Mouse (Mus musculus) intestine, embryonic 16.5 days (tissue): ENCODE results near the gene Kif18a. TPM values are rescaled to one million over a fixed set of nuclear protein-coding genes. Genes with fewer than 3 reads are reported as not detected.

ENCODE experiments used
- ATAC-seq: fragments of 200-750 bp; cut with Nextera tagmentation; 2 replicates; pipeline ENCODE4 v1.8.0; 2017; ENCODE audit warnings: moderate TSS enrichment, moderate library complexity
- H3K27ac ChIP-seq: fragments of 300-500 bp; sonication (generic); 2 replicates; pipeline ENCODE4 v1.5.1; 2014; ENCODE audit warnings: mild to moderate bottlenecking, low read length
- H3K27me3 ChIP-seq: fragments of 300-500 bp; sonication (generic); replicated peaks from 2 replicates; pipeline ENCODE4 v1.6.1; 2014; ENCODE audit warnings: low read length, control low read depth, mixed read lengths; ENCODE audit not compliant: control insufficient read depth, insufficient read depth
- H3K36me3 ChIP-seq: fragments of 300-500 bp; sonication (generic); 2 replicates; pipeline ENCODE4 v1.6.1; 2014; ENCODE audit warnings: low read length, control low read depth; ENCODE audit not compliant: control insufficient read depth, insufficient read depth
- H3K4me1 ChIP-seq: fragments of 300-500 bp; sonication (generic); 2 replicates; pipeline ENCODE4 v1.6.1; 2014; ENCODE audit warnings: low read length, control low read depth, mixed read lengths; ENCODE audit not compliant: control insufficient read depth, insufficient read depth
- H3K4me2 ChIP-seq: fragments of 300-500 bp; sonication (generic); 2 replicates; pipeline ENCODE4 v1.6.1; 2014; ENCODE audit warnings: low read depth, low read length, control low read depth
- H3K4me3 ChIP-seq: fragments of 300-500 bp; sonication (generic); 2 replicates; pipeline ENCODE4 v1.5.1; 2014; ENCODE audit warnings: mild to moderate bottlenecking, low read length
- H3K9ac ChIP-seq: fragments of 300-500 bp; sonication (generic); 2 replicates; pipeline ENCODE4 v1.6.1; 2014; ENCODE audit warnings: low read depth, low read length
- H3K9me3 ChIP-seq: fragments of 300-500 bp; sonication (generic); 2 replicates; pipeline ENCODE4 v1.6.1; 2016; ENCODE audit warnings: low read length, control low read depth; ENCODE audit not compliant: control insufficient read depth
- WGBS: fragments of 180-500 bp; shearing (Covaris S2); extraction: QIAGEN DNeasy Blood & Tissue Kit; methylation state at CpG from one replicate; pipeline ENCODE4 v1.1.7; 2014; 5-methylcytosine and 5-hydroxymethylcytosine counted together
- polyA plus RNA-seq: library from polyadenylated mRNA; unstranded; fragments of >200 nt; fragmentation: Nextera tagmentation; extraction: Ambion mirVana; gene quantifications from 2 replicates; pipeline ENCODE4 v1.2.1, GENCODE M21; 2015

The Kif18a gene
- polyA plus RNA-seq, 1 experiment from 2014 or later: 12.7 TPM

DNA sequence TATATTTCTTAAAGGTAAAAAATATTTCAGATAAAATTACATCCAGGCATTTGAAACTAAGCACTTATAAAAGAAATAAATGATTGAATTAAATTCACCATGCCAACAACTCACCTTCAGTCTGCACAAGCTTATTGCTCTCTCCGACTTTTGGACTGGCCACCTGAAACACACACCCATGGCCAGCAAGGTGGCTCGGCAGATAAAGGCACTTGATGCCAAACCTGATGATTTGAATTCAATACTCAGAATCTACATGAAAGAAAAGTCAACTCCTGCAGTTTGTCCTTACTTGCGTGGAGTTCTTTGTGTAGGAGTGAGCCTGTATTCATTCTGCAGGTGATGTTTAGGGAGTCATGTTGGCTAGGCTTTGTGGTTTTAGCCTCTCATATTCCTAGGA lies 3.6 kb downstream of the Kif18a start:
- no peak overlapping the region for H3K9ac ChIP-seq
- H3K36me3 ChIP-seq: no peaks in the 10 kb centered on the region
- H3K4me1 ChIP-seq: peaks cover 9% of the 10 kb centered on the region
- H3K4me2 ChIP-seq: no peak overlapping the region
- no peak for ATAC-seq
- H3K27ac ChIP-seq: no peak overlapping the region
- 92% methylated on average over 3 of the region's 3 CpGs for WGBS
- no peaks in the 10 kb centered on the region for H3K9me3 ChIP-seq
- H3K27me3 ChIP-seq: no peaks in the 10 kb centered on the region
- H3K4me3 ChIP-seq: no peak overlapping the region

DNA sequence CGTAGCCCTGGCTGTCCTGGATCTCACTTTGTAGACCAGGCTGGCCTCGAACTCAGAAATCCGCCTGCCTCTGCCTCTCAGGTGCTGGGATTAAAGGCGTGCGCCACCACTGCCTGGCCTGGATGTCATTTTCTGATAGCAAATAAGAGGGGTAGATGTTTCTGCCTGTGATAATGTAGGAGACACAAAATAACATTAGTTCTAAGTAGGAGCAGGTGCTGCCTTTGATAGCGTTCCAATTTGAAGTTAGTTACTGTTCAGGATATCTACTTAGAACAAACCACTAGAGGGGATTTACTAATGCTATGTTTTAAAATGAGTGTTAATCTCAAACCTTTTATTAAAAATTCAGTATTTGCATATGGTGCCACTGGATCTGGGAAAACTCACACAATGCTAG lies 8.8 kb downstream of the Kif18a start:
- WGBS: 90% methylated on average over 6 of the region's 6 CpGs
- Histone ChIP-seq H3K4me2 (no peak overlapping the region), H3K9ac (no peak overlapping the region), H3K36me3 (peaks cover 9% of the 10 kb centered on the region), H3K27me3 (no peaks in the 10 kb centered on the region), H3K4me3 (no peak overlapping the region), H3K4me1 (no peaks in the 10 kb centered on the region), H3K27ac (no peak overlapping the region), H3K9me3 (no peaks in the 10 kb centered on the region)
- ATAC-seq: no peak

DNA sequence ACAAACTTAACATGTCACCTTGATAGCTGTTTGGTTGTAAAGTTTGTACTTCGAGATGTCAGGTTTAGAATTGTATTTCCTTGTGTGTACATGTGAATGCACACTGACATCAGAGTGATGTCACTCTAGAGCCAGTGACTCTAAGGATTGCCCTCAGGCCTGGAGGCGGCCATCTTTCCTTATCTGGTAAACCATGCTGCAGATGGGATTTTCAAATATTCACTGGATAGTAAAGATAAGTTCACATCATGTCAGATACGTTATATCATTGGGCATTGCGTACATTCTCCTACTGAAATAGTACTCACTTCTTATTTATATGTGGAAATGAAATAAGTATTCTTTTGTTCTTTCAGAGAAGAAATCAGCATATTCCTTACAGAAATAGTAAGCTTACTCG lies 15.7 kb downstream of the Kif18a start:
- Histone ChIP-seq H3K27ac (no peak overlapping the region), H3K27me3 (no peaks in the 10 kb centered on the region), H3K4me1 (no peaks in the 10 kb centered on the region), H3K4me3 (no peak overlapping the region), H3K36me3 (peaks cover 9% of the 10 kb centered on the region), H3K9me3 (no peaks in the 10 kb centered on the region), H3K9ac (no peak overlapping the region), H3K4me2 (no peak overlapping the region)
- 87% methylated on average over 5 of the region's 5 CpGs for WGBS
- ATAC-seq: no peak

DNA sequence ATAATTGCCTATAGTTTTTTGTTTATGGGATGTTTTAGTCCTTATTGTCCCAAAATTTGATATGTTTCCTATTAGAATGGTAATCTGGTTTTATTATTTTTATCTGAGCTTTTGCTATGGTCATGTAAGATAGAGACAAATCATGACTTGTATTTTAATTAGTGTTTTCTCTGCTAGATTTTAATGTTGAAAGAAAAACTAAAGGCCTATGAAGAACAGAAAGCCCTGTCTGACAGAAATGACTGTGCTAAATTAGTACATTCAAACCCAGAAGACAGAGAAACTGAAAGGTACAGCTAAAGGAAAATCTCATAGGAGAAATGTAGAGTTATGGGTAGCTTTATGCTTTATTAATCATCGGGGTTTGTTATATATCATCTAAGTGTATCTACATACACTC lies 17.6 kb downstream of the Kif18a start:
- H3K9ac ChIP-seq: no peak overlapping the region
- H3K4me1 ChIP-seq: no peaks in the 10 kb centered on the region
- no peak overlapping the region for H3K4me3 ChIP-seq
- H3K27me3 ChIP-seq: no peaks in the 10 kb centered on the region
- peaks cover 5% of the 10 kb centered on the region for H3K36me3 ChIP-seq
- no peak overlapping the region for H3K27ac ChIP-seq
- no peak overlapping the region for H3K4me2 ChIP-seq
- WGBS: 98% methylated on average over 1 of the region's 1 CpGs
- no peak for ATAC-seq
- H3K9me3 ChIP-seq: no peaks in the 10 kb centered on the region

DNA sequence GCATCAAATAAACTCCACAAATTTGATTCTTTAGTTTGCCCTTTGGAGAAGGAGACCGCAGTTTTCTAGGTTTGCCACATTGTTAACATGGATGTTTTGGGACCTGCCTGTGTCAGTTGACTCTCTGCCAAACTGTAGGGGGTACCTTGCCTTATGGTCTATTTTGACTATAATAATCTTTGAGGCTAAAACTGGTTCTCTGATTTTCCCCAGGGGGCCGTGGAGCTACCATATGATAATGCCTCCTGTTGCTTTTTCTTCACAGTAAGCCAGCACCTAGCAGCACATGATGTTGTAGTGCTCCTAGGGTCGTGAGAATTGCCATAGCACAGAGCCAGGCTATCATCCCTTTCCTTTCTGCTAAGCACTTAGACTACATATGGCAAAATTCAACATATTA lies 21.7 kb downstream of the Kif18a start:
- Histone ChIP-seq H3K4me3 (no peak overlapping the region), H3K9ac (no peak overlapping the region), H3K4me2 (no peak overlapping the region), H3K4me1 (no peaks in the 10 kb centered on the region), H3K27me3 (no peaks in the 10 kb centered on the region), H3K36me3 (no peaks in the 10 kb centered on the region), H3K9me3 (no peaks in the 10 kb centered on the region), H3K27ac (no peak overlapping the region)
- WGBS: 90% methylated on average over 3 of the region's 3 CpGs
- no peak for ATAC-seq

- no peak overlapping the region for H3K4me3 ChIP-seq
- H3K9me3 ChIP-seq: no peaks in the 10 kb centered on the region
- no peak overlapping the region for H3K27ac ChIP-seq
- H3K27me3 ChIP-seq: no peaks in the 10 kb centered on the region
- no peak overlapping the region for H3K4me2 ChIP-seq
- H3K36me3 ChIP-seq: no peaks in the 10 kb centered on the region
- no peak overlapping the region for H3K9ac ChIP-seq
- H3K4me1 ChIP-seq: no peaks in the 10 kb centered on the region
- no peak for ATAC-seq
Measured at GRCm38 (mm10) chr2:109303638-109304037, 23.1 kb downstream of the Kif18a start.

- Histone ChIP-seq H3K9ac (no peak overlapping the region), H3K27me3 (no peaks in the 10 kb centered on the region), H3K27ac (no peak overlapping the region), H3K4me1 (no peaks in the 10 kb centered on the region), H3K4me2 (no peak overlapping the region), H3K4me3 (no peak overlapping the region), H3K36me3 (no peaks in the 10 kb centered on the region), H3K9me3 (no peaks in the 10 kb centered on the region)
- no peak for ATAC-seq
- 94% methylated on average over 5 of the region's 5 CpGs for WGBS
Measured at GRCm38 (mm10) chr2:109311369-109311768, 30.8 kb downstream of the Kif18a start.

GRCm38 (mm10) chr2:109331807-109332206 lies 51.3 kb downstream of the Kif18a start:
- no peaks in the 10 kb centered on the region for H3K9me3 ChIP-seq
- no peak overlapping the region for H3K27ac ChIP-seq
- no peak overlapping the region for H3K9ac ChIP-seq
- no peaks in the 10 kb centered on the region for H3K27me3 ChIP-seq
- no peak overlapping the region for H3K4me3 ChIP-seq
- 92% methylated on average over 1 of the region's 1 CpGs for WGBS
- H3K36me3 ChIP-seq: no peaks in the 10 kb centered on the region
- no peak for ATAC-seq
- H3K4me1 ChIP-seq: no peaks in the 10 kb centered on the region
- no peak overlapping the region for H3K4me2 ChIP-seq

- 92% methylated on average over 5 of the region's 5 CpGs for whole genome bisulfite sequencing
Measured at GRCm38 (mm10) chr2:109334237-109334636, 53.7 kb downstream of the Kif18a start.

DNA sequence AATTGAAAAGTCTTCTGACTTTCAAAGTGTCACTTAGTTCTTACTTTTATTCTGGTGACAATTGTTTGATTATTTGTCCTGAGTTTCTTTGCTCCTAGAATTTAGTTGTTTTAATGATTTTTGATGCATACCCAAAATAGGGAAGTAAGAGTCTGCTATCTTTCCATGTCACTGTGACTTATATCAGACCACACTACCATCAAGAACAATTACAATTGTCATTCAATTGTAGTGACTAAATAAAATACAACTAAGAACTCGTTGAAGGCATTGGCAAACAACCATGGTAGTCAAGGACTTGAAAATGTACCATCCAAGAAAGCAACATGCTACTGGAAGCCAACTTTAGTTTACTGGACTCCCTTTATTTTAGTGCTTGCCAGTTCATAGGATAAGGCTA lies 55.2 kb downstream of the Kif18a start:
- Histone ChIP-seq H3K36me3 (no peaks in the 10 kb centered on the region), H3K4me3 (no peak overlapping the region), H3K27ac (no peak overlapping the region), H3K9me3 (no peaks in the 10 kb centered on the region), H3K4me2 (no peak overlapping the region), H3K27me3 (no peaks in the 10 kb centered on the region), H3K9ac (no peak overlapping the region), H3K4me1 (no peaks in the 10 kb centered on the region)
- WGBS: 89% methylated on average over 1 of the region's 1 CpGs
- ATAC-seq: no peak

More at GRCm38 (mm10) chr2:109334237-109334636, 53.7 kb downstream of the Kif18a start:
- H3K4me2 ChIP-seq: no peak overlapping the region
- no peaks in the 10 kb centered on the region for H3K27me3 ChIP-seq
- H3K4me1 ChIP-seq: no peaks in the 10 kb centered on the region
- H3K9me3 ChIP-seq: no peaks in the 10 kb centered on the region
- no peaks in the 10 kb centered on the region for H3K36me3 ChIP-seq
- ATAC-seq: no peak
- H3K4me3 ChIP-seq: no peak overlapping the region
- no peak overlapping the region for H3K27ac ChIP-seq
- no peak overlapping the region for H3K9ac ChIP-seq
